Mouse (Mus musculus) G1E (cell line): Measurements from ENCODE around the gene Usp5.

Experiments used
- CTCF ChIP-seq: IDR thresholded peaks from 2 replicates; pipeline ENCODE4 v1.5.1; 2012; ENCODE audit warnings: low read depth, low read length, inconsistent platforms, mixed read lengths
- GATA1 ChIP-seq: IDR thresholded peaks from 2 replicates; pipeline ENCODE4 v1.6.1; 2012; ENCODE audit warnings: borderline replicate concordance, low read length, inconsistent platforms, mixed read lengths
- TAL1 ChIP-seq: conservative IDR thresholded peaks from 2 replicates; pipeline ENCODE4 v1.6.1; 2012; ENCODE audit warnings: low read depth, low read length, inconsistent platforms, mixed read lengths

DNA sequence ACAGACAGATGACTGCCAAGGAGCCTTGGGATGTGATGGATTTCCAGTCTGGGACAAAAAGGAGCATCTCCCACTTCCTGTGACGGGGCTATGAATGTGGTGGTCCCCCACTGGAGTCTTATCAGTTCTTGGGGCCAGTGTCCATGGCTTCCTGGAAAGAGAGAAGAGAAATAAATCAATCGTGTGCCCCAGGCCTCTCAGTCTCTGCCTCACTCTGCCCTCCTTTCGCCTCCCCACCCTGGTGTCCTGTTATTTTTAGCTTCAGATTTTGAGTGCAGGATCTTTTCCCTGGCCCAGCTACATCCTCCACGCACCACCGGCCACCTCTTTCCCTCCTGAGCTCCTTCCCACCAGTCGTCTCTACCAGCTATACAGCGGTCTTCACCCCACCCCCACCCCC is 59.3 kb downstream of the Usp5 start:
- no peak for TF ChIP-seq CTCF
- TF ChIP-seq TAL1, result no peak
- no peak for TF ChIP-seq GATA1
